Mouse (Mus musculus) spleen, adult 2 months (tissue): ENCODE results near the gene Fgfr2.

Source experiments
- CTCF ChIP-seq: fragments of 200-500 bp; IDR thresholded peaks from 2 replicates; pipeline ENCODE4 v1.5.1; 2011; ENCODE audit warnings: mild to moderate bottlenecking, inconsistent platforms; ENCODE audit not compliant: insufficient read depth, insufficient read length, insufficient replicate concordance; ENCODE audit errors: extremely low read depth
- POLR2A ChIP-seq: fragments of 200-500 bp; IDR thresholded peaks from 2 replicates; pipeline ENCODE4 v1.6.1; 2011; ENCODE audit warnings: low read depth, low read length, inconsistent platforms

DNA sequence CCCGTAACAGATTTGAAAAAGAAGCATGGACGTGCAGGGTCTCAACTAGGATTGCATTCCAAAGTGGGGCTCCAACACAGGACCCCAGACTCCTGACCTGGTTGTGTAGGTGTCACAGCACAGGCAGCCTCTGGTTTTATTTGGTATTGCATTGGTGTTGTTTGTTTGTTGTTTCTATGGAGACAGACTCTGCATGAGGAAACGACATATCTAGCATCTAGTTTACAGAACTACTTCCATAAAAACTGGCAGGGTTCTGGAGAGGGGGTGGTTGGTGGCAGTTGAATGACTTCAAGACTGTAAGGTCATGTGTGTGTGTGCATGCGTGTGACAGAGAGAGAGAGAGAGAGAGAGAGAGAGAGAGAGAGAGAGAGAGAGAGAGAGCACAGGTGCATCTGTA lies 2475.1 kb downstream of the Fgfr2 start:
- TF ChIP-seq POLR2A (no peak), CTCF (no peak)
